Mouse (Mus musculus) midbrain, embryonic 15.5 days (tissue): ENCODE results near the gene Adcy7. TPM values are rescaled to one million over a fixed set of nuclear protein-coding genes. Genes with fewer than 3 reads are reported as not detected.

ENCODE experiments used
- ATAC-seq: fragments of 200-750 bp; cut with Nextera tagmentation; replicated peaks from 2 replicates; pipeline ENCODE4 v1.8.0; 2017; ENCODE audit warnings: moderate TSS enrichment
- H3K27ac ChIP-seq: fragments of 300-500 bp; sonication (generic); 2 replicates; pipeline ENCODE4 v1.5.1; 2015; ENCODE audit warnings: mild to moderate bottlenecking, inconsistent platforms
- H3K27me3 ChIP-seq: fragments of 300-500 bp; sonication (generic); replicated peaks from 2 replicates; pipeline ENCODE4 v1.6.1; 2015; ENCODE audit warnings: inconsistent platforms
- H3K36me3 ChIP-seq: fragments of 300-500 bp; sonication (generic); replicated peaks from 2 replicates; pipeline ENCODE4 v1.6.1; 2015; ENCODE audit warnings: inconsistent platforms
- H3K4me1 ChIP-seq: fragments of 300-500 bp; sonication (generic); 2 replicates; pipeline ENCODE4 v1.6.1; 2015; ENCODE audit warnings: inconsistent platforms
- H3K4me2 ChIP-seq: fragments of 300-500 bp; sonication (generic); 2 replicates; pipeline ENCODE4 v1.6.1; 2015; ENCODE audit warnings: inconsistent platforms, mild to moderate bottlenecking, moderate library complexity
- H3K4me3 ChIP-seq: fragments of 300-500 bp; sonication (generic); 2 replicates; pipeline ENCODE4 v1.5.1; 2015; ENCODE audit warnings: mild to moderate bottlenecking, inconsistent platforms
- H3K9ac ChIP-seq: fragments of 300-500 bp; sonication (generic); 2 replicates; pipeline ENCODE4 v1.6.1; 2015; ENCODE audit warnings: mild to moderate bottlenecking, inconsistent platforms
- H3K9me3 ChIP-seq: fragments of 300-500 bp; sonication (generic); 2 replicates; pipeline ENCODE4 v1.6.1; 2016; ENCODE audit warnings: inconsistent platforms
- WGBS: fragments of 180-500 bp; shearing (Covaris S2); methylation state at CpG from one replicate; pipeline ENCODE4 v1.1.7; 2015; ENCODE audit warnings: mixed read lengths; 5-methylcytosine and 5-hydroxymethylcytosine counted together
- polyA plus RNA-seq: library from polyadenylated mRNA; unstranded; fragments of >200 nt; fragmentation: Nextera tagmentation; extraction: Ambion mirVana; gene quantifications from 2 replicates; pipeline ENCODE4 v1.2.1, GENCODE M21; 2015

Gene Adcy7
- polyA plus RNA-seq, 1 experiment from 2014 or later, result 4.3 TPM

DNA sequence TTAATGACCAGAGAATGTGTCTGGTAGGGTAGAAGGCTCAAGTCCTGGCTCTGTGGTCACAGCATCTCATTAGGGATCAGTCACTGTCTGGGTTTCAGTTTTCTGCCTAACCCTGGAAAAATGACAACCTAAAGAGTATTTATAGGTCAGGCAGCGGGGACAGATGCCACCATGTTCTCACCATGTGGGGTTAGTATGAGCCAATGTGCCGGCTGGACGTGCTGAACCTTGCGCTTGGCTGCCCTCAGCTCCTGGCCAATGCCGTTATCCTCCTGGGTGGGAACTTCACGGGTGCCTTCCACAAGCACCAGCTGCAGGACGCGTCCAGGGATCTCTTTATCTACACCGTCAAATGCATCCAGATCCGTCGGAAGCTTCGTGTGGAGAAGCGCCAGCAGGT lies 38.1 kb downstream of the Adcy7 start:
- no peaks in the 10 kb centered on the region for H3K27me3 ChIP-seq
- H3K4me3 ChIP-seq, result no peak overlapping the region
- H3K27ac ChIP-seq, result no peak overlapping the region
- 88% methylated on average over 13 of the region's 13 CpGs for WGBS
- ATAC-seq, result no peak
- H3K9ac ChIP-seq, result no peak overlapping the region
- H3K9me3 ChIP-seq, result no peaks in the 10 kb centered on the region
- no peak overlapping the region for H3K4me2 ChIP-seq
- H3K36me3 ChIP-seq, result no peaks in the 10 kb centered on the region
- no peaks in the 10 kb centered on the region for H3K4me1 ChIP-seq

DNA sequence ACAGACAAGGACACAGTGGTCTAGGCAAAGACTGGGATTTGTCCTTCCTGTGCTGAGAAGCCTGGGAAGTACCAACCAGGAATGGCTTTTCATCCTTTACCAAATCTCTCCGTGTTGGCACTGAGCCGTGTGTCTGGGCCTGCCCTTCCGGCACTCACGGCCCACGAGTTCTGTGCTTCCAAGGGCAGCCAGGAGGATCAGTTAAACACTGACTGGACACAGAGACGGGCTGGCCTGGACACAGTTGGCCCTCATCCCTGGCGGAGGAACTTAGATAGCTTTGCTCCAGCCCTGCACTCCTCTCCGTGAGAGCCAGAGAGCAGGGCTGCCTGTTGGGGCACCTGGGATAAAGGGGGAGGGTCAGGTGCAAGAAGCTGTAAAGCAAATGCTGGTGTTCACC lies 40.8 kb downstream of the Adcy7 start:
- peaks cover 8% of the 10 kb centered on the region for H3K4me1 ChIP-seq
- H3K4me3 ChIP-seq, result no peak overlapping the region
- 75% methylated on average over 8 of the region's 8 CpGs for WGBS
- no peaks in the 10 kb centered on the region for H3K9me3 ChIP-seq
- H3K4me2 ChIP-seq, result no peak overlapping the region
- H3K27ac ChIP-seq, result no peak overlapping the region
- H3K36me3 ChIP-seq, result no peaks in the 10 kb centered on the region
- no peak for ATAC-seq
- H3K9ac ChIP-seq, result no peak overlapping the region
- no peaks in the 10 kb centered on the region for H3K27me3 ChIP-seq

DNA sequence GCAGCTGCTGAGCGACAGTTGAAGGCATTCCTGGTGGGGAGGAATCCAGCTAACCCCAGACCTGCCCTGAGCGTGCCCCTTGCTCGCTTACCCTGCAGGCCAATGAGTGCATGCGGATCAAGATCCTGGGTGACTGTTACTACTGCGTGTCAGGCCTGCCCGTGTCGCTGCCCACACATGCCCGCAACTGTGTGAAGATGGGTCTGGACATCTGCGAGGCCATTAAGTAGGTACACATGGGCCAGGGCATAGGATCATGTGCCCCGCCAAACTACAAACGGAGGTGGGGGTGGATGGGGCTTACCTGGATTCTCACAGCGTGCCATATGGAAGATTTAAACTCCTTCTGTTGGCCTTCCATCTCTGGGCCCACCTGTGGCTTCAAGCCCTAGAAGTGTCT lies 41.8 kb downstream of the Adcy7 start:
- H3K9me3 ChIP-seq, result no peaks in the 10 kb centered on the region
- H3K4me1 ChIP-seq, result peaks cover 8% of the 10 kb centered on the region
- H3K27ac ChIP-seq, result no peak overlapping the region
- no peak for ATAC-seq
- WGBS, result 94% methylated on average over 12 of the region's 12 CpGs
- no peaks in the 10 kb centered on the region for H3K36me3 ChIP-seq
- no peak overlapping the region for H3K9ac ChIP-seq
- H3K4me3 ChIP-seq, result no peak overlapping the region
- no peak overlapping the region for H3K4me2 ChIP-seq
- no peaks in the 10 kb centered on the region for H3K27me3 ChIP-seq

DNA sequence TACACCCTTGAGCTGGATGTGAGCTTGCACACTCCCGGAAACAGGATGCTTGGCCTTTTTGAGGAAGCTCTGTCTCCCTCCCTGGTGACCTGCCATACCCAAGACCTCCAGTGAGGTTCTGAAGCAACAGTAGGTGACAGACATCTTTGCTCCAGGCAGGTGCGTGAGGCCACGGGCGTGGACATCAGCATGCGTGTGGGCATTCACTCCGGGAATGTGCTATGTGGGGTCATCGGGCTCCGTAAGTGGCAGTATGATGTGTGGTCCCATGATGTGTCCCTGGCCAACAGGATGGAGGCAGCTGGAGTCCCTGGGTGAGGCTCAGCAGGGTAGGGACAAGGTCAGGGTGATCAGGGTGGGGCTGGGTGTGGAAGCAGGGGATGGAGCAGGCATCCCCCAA lies 43.1 kb downstream of the Adcy7 start:
- ATAC-seq, result no peak
- H3K27ac ChIP-seq, result no peak overlapping the region
- H3K27me3 ChIP-seq, result no peaks in the 10 kb centered on the region
- H3K4me3 ChIP-seq, result no peak overlapping the region
- WGBS, result 95% methylated on average over 8 of the region's 8 CpGs
- no peak overlapping the region for H3K9ac ChIP-seq
- H3K9me3 ChIP-seq, result no peaks in the 10 kb centered on the region
- H3K4me1 ChIP-seq, result peaks cover 8% of the 10 kb centered on the region
- no peaks in the 10 kb centered on the region for H3K36me3 ChIP-seq
- no peak overlapping the region for H3K4me2 ChIP-seq

DNA sequence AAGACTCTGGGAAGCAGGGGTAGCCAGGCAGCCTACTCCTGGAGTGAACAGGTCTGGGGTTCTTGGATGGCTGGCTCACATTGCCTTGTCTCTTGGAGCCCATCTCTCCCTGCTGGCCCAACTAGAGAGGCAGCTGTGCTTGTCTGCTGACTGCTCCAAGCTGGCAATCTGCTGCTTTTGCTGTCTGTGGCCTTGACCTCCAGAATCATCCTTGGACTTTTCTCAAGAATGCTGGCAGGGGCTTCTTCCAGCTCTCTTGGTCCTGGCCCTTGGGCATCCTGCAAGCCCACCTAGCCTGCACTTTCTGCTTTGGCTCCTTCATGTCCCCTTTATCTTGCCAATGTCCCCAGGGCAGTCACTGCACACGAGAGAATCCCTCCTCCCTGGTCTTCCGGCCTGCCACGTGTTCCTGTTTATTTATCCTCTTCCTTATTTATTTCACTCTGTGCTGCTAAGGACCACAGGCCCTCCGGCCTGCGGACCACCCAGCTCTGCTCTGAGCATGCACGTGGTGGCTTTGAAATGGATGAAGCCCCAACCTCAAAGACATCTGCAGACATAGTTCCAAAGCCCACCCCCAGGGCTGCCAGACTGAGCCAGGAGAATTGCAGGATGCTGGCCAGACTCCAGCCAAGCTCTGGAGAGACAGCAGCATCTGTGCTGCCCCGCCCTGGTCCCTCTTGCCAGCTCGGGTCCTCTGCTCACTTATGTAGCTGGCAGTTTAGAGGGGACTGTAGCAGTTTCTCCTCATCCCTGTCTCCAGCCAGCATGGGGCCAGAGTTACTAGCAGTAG lies 44.1 kb downstream of the Adcy7 start:
- no peak overlapping the region for H3K9ac ChIP-seq
- no peaks in the 10 kb centered on the region for H3K27me3 ChIP-seq
- H3K36me3 ChIP-seq, result no peaks in the 10 kb centered on the region
- no peaks in the 10 kb centered on the region for H3K9me3 ChIP-seq
- peaks cover 8% of the 10 kb centered on the region for H3K4me1 ChIP-seq
- WGBS, result 50% methylated on average over 8 of the region's 8 CpGs
- no peak overlapping the region for H3K4me2 ChIP-seq
- no peak overlapping the region for H3K27ac ChIP-seq
- H3K4me3 ChIP-seq, result no peak overlapping the region
- ATAC-seq, result peak; percentile 58

DNA sequence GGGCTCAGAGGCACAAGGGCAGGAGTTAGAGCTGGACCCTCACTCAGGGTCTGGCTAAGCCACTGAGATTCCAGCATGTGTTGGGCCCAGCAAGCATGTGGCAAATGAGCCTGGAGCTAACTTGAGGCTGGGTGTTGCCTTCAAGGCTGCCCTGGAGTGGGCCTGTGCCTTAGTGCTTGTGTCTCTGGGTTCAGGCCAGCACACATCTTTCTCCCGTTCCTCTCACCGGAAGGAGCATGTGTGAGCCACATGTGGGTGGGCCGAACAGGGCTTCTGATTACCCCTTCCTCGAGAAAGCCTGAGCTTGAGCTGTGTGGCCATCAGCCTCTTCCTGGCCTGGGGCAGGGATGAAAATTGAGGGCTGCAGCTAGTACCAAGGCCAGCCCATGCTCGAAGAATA lies 45.1 kb downstream of the Adcy7 start:
- H3K4me1 ChIP-seq, result peaks cover 8% of the 10 kb centered on the region
- no peak overlapping the region for H3K4me3 ChIP-seq
- no peak overlapping the region for H3K27ac ChIP-seq
- H3K9me3 ChIP-seq, result no peaks in the 10 kb centered on the region
- no peaks in the 10 kb centered on the region for H3K36me3 ChIP-seq
- no peak overlapping the region for H3K9ac ChIP-seq
- no peak overlapping the region for H3K4me2 ChIP-seq
- no peak for ATAC-seq
- H3K27me3 ChIP-seq, result no peaks in the 10 kb centered on the region
- 83% methylated on average over 5 of the region's 5 CpGs for WGBS

DNA sequence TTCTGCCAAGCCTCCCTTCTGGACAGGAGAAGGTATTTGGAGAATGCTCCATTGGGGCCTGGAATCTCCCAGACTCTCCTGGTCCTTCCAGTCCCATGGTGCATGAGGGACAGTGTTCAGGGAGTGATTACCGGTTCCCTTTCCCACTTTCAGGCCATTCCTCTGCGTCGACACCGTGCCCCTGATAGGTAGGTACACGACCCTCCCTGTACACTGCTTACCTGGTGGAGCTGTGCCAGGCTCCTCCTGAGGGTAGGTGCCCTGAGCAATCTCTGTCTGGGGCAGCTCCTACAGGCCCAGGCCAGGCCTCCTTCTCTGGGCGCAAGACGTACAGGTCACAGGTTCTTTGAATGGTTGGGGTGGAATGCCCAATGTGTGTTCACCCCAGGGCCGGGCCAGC lies 45.9 kb downstream of the Adcy7 start:
- WGBS, result 95% methylated on average over 8 of the region's 8 CpGs
- Histone ChIP-seq H3K9ac (no peak overlapping the region), H3K4me1 (peaks cover 8% of the 10 kb centered on the region), H3K4me2 (no peak overlapping the region), H3K9me3 (no peaks in the 10 kb centered on the region), H3K27me3 (no peaks in the 10 kb centered on the region), H3K4me3 (no peak overlapping the region), H3K36me3 (no peaks in the 10 kb centered on the region), H3K27ac (no peak overlapping the region)
- no peak for ATAC-seq

DNA sequence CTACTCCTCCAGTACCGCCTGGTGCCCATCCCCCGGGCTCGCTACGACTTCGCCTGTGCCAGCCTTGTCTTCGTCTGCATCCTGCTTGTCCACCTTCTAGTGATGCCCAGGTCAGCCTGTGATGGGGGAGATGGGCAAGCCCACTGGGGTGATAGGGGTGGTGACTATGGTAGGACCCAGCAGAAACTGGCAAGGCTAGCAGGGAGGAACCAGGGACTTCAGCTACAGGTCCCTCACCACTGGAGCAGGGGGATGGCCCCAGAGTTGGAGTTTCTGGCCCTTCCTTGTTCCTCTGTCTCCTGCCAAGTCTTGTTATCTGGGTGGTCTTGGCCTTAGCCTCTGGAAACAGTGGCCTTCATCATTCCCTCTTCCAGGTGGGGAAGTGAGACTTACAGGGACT lies 47.9 kb downstream of the Adcy7 start:
- Histone ChIP-seq H3K4me3 (no peak overlapping the region), H3K4me1 (peaks cover 8% of the 10 kb centered on the region), H3K36me3 (no peaks in the 10 kb centered on the region), H3K9me3 (no peaks in the 10 kb centered on the region), H3K27ac (no peak overlapping the region), H3K27me3 (no peaks in the 10 kb centered on the region), H3K9ac (no peak overlapping the region), H3K4me2 (no peak overlapping the region)
- no peak for ATAC-seq
- 93% methylated on average over 6 of the region's 6 CpGs for WGBS

DNA sequence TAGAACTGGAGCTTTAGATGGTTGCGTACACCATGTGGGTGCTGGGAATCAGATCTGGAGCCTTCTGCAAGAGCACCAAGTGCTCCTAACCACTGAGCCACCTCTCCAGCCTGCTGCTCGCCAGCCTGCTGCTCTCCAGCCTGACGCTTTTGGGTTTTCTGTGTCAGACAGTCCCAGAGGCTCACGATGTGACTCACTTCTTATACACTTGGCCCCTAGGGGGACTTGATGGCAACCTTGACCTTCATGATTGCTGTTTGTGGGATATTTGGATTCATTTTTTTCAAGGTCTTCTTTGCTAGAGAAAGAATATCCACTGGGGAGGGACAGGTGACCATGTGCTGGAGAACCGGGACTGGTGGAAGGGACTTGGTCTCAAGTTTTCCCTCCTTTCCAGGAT lies 49.2 kb downstream of the Adcy7 start:
- Histone ChIP-seq H3K27me3 (no peaks in the 10 kb centered on the region), H3K9me3 (no peaks in the 10 kb centered on the region), H3K9ac (no peak overlapping the region), H3K36me3 (no peaks in the 10 kb centered on the region; the same call in 1 of the 2 replicates), H3K4me3 (no peak overlapping the region), H3K4me2 (no peak overlapping the region), H3K27ac (no peak overlapping the region), H3K4me1 (peaks cover 5% of the 10 kb centered on the region)
- no peak for ATAC-seq
- WGBS, result 91% methylated on average over 5 of the region's 5 CpGs

DNA sequence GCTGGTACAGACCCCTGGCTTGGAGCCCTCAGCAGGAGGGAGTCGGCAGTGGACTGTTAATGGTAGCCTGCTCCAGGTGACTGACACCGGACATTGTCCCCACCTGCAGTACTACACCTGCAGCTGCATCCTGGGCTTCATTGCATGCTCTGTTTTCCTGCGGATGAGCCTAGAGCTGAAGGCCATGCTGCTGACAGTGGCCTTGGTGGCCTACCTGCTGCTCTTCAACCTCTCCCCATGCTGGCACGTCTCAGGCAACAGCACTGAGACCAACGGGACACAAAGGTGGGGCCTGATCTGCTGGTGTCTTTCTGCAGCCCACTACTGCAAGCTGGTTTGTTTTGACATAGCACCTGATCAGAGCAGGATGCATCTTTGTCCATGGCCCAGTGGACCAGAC lies 51.3 kb downstream of the Adcy7 start:
- WGBS, result 94% methylated on average over 5 of the region's 5 CpGs
- Histone ChIP-seq H3K4me2 (no peak overlapping the region), H3K4me3 (no peak overlapping the region)

DNA sequence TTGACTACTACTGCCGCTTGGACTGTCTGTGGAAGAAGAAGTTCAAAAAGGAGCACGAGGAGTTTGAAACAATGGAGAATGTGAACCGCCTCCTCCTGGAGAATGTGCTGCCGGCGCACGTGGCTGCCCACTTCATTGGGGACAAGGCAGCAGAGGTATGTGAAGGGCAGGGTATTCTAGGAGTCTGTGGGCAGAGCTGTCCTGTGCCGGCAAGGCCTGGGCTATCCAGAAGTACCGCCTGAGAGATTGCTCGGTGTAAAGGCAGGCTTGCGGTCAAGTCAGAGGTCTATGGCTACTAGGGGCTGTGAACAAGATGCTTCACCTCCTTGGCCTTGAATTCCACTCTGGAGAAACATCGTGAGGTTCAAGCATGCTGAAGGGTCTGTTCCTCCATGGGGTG lies 52.6 kb downstream of the Adcy7 start:
- Histone ChIP-seq H3K36me3 (peaks cover 14% of the 10 kb centered on the region; the same call in 1 of the 2 replicates), H3K4me3 (no peak overlapping the region), H3K27ac (no peak overlapping the region), H3K4me2 (no peak overlapping the region), H3K9ac (no peak overlapping the region), H3K4me1 (no peaks in the 10 kb centered on the region), H3K27me3 (no peaks in the 10 kb centered on the region), H3K9me3 (no peaks in the 10 kb centered on the region)
- WGBS, result 92% methylated on average over 11 of the region's 11 CpGs
- ATAC-seq, result no peak

More for the DNA sequence above, 51.3 kb downstream of the Adcy7 start:
- no peak for ATAC-seq
- Histone ChIP-seq H3K27ac (no peak overlapping the region), H3K9me3 (no peaks in the 10 kb centered on the region), H3K36me3 (peaks cover 8% of the 10 kb centered on the region; the same call in 1 of the 2 replicates), H3K27me3 (no peaks in the 10 kb centered on the region), H3K4me1 (no peaks in the 10 kb centered on the region), H3K9ac (no peak overlapping the region)

DNA sequence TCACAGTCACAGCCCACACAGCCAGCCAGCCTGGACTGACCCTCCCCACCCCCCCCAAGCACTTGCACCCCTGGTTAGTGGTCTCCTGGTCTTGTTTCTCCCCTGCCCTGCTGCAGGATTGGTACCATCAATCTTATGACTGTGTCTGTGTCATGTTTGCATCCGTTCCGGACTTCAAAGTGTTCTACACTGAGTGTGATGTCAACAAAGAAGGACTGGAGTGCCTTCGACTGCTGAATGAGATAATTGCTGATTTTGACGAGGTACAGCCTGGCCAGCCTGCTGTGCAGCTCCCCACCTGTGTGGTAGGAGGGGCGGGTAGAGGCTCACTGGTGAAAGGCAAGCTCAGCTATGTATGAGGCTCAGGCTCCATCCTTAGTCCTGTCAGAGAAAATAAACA lies 53.0 kb downstream of the Adcy7 start:
- H3K9me3 ChIP-seq, result no peaks in the 10 kb centered on the region
- no peaks in the 10 kb centered on the region for H3K4me1 ChIP-seq
- no peak overlapping the region for H3K9ac ChIP-seq
- H3K27ac ChIP-seq, result no peak overlapping the region
- no peak for ATAC-seq
- H3K27me3 ChIP-seq, result no peaks in the 10 kb centered on the region
- WGBS, result 68% methylated on average over 5 of the region's 5 CpGs
- H3K4me3 ChIP-seq, result no peak overlapping the region
- H3K4me2 ChIP-seq, result no peak overlapping the region
- H3K36me3 ChIP-seq, result peaks cover 14% of the 10 kb centered on the region; the same call in 1 of the 2 replicates

DNA sequence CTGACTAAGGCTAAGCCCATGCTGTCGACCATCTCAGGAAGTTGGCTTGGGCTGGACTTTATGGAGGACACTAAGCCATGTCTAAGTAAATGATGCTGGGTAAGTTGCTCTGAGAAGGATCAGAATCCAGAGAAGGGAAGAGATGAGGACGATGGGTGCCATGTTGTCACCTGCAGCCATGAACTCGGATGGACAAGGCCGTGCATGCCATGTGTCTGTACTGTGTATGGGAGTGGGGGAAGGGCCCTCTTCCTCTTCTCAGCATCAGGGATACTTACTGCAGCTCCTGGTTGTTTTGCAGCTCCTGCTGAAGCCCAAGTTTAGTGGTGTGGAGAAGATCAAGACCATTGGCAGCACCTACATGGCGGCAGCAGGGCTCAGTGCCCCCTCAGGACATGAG lies 53.6 kb downstream of the Adcy7 start:
- peaks cover 14% of the 10 kb centered on the region; the same call in 1 of the 2 replicates for H3K36me3 ChIP-seq
- H3K4me2 ChIP-seq, result no peak overlapping the region
- H3K27me3 ChIP-seq, result no peaks in the 10 kb centered on the region
- H3K4me3 ChIP-seq, result no peak overlapping the region
- H3K27ac ChIP-seq, result no peak overlapping the region
- H3K9me3 ChIP-seq, result no peaks in the 10 kb centered on the region
- WGBS, result 93% methylated on average over 5 of the region's 5 CpGs
- H3K9ac ChIP-seq, result no peak overlapping the region
- H3K4me1 ChIP-seq, result no peaks in the 10 kb centered on the region
- no peak for ATAC-seq
